Mouse (Mus musculus): ENCODE data around the gene Dhh. TPM values are rescaled to one million over a fixed set of nuclear protein-coding genes. Genes with fewer than 3 reads are reported as not detected.
A peak's percentile ranks its signal among the peaks of the same experiment; 100 is the strongest.
"Not testable (repeated sequence)": the region's sequence is repeated elsewhere in the genome, so short reads cannot be mapped to it uniquely, and the experiment has no call there.

The Dhh gene
- 0.24 and 0.48 TPM in 2 replicates for polyA plus RNA-seq (2016; fragmentation: Nextera tagmentation; extraction: Ambion mirVana)

GRCm38 (mm10) chr15:98897928-98898800 is at the start of gene Dhh:
Gene Dhh, minus strand, starts transcription at chr15:98898540.
- H3K9me3 ChIP-seq, result no peaks in the 10 kb centered on the region
- peaks cover 4% of the 10 kb centered on the region for H3K36me3 ChIP-seq (replicated peaks)
- H3K4me1 ChIP-seq, result peaks cover 52% of the 10 kb centered on the region
- WGBS, result under 1% methylated on average over 41 of the region's 41 CpGs
- H3K27me3 ChIP-seq (ENCODE audit: poor library complexity, severe bottlenecking), result peaks cover 77% of the 10 kb centered on the region
- H3K4me3 ChIP-seq, result peak within 1 kb of the TSS; percentile 44
- DNase-seq (ENCODE audit: extremely low spot score, low spot score), result peak; percentile 46
- 0 out of 2 replicates have a peak within 1 kb of the TSS, but pooled peaks have one; percentile 17 for H3K27ac ChIP-seq

- H3K27me3 ChIP-seq (ENCODE audit: poor library complexity, severe bottlenecking), result no peaks in the 10 kb centered on the region
- DNase-seq (ENCODE audit: extremely low spot score, low spot score), result no peak
- H3K36me3 ChIP-seq (replicated peaks), result peaks cover 41% of the 10 kb centered on the region
- WGBS, result 61% methylated on average over 3 of the region's 3 CpGs
- H3K4me1 ChIP-seq, result peaks cover 14% of the 10 kb centered on the region
- no peak overlapping the region for H3K27ac ChIP-seq
- H3K4me3 ChIP-seq, result no peak overlapping the region
- peaks cover 6% of the 10 kb centered on the region; the same call in 1 of the 2 replicates for H3K9me3 ChIP-seq
These were observed 49.5 kb upstream of the Dhh start for GRCm38 (mm10) chr15:98947884-98948283.

- H3K4me1 ChIP-seq, result peaks cover 8% of the 10 kb centered on the region
- no peak overlapping the region for H3K4me3 ChIP-seq
- 76% methylated on average over 4 of the region's 4 CpGs for WGBS
- peaks cover 6% of the 10 kb centered on the region; the same call in 1 of the 2 replicates for H3K9me3 ChIP-seq
- DNase-seq (ENCODE audit: extremely low spot score, low spot score), result no peak
- no peaks in the 10 kb centered on the region for H3K27me3 ChIP-seq (ENCODE audit: poor library complexity, severe bottlenecking)
- peaks cover 13% of the 10 kb centered on the region for H3K36me3 ChIP-seq (replicated peaks)
- H3K27ac ChIP-seq, result no peak overlapping the region
These were observed 44.8 kb upstream of the Dhh start for GRCm38 (mm10) chr15:98943133-98943532.

- Histone ChIP-seq H3K4me3 (no peak overlapping the region), H3K36me3 (replicated peaks) (peaks cover 13% of the 10 kb centered on the region), H3K27ac (no peak overlapping the region), H3K27me3 (ENCODE audit: poor library complexity, severe bottlenecking) (no peaks in the 10 kb centered on the region), H3K4me1 (peaks cover 4% of the 10 kb centered on the region), H3K9me3 (peaks cover 6% of the 10 kb centered on the region; the same call in 1 of the 2 replicates)
- 92% methylated on average over 4 of the region's 4 CpGs for WGBS
- no peak for DNase-seq (ENCODE audit: extremely low spot score, low spot score)
These were observed 43.7 kb upstream of the Dhh start for GRCm38 (mm10) chr15:98942081-98942480.

GRCm38 (mm10) chr15:98941539-98941938 is 43.2 kb upstream of the Dhh start:
- Histone ChIP-seq H3K4me1 (peaks cover 4% of the 10 kb centered on the region), H3K4me3 (no peak overlapping the region), H3K9me3 (peaks cover 6% of the 10 kb centered on the region; the same call in 1 of the 2 replicates), H3K36me3 (replicated peaks) (peaks cover 13% of the 10 kb centered on the region), H3K27me3 (ENCODE audit: poor library complexity, severe bottlenecking) (no peaks in the 10 kb centered on the region), H3K27ac (no peak overlapping the region)
- WGBS, result 87% methylated on average over 2 of the region's 2 CpGs
- DNase-seq (ENCODE audit: extremely low spot score, low spot score), result no peak

- Histone ChIP-seq H3K9me3 (peaks cover 6% of the 10 kb centered on the region; the same call in 1 of the 2 replicates), H3K27ac (0 out of 2 replicates have a peak overlapping the region, but pooled peaks have one; percentile 4), H3K27me3 (ENCODE audit: poor library complexity, severe bottlenecking) (no peaks in the 10 kb centered on the region), H3K4me1 (peaks cover 10% of the 10 kb centered on the region), H3K36me3 (replicated peaks) (peaks cover 13% of the 10 kb centered on the region), H3K4me3 (no peak overlapping the region)
- 74% methylated on average over 10 of the region's 10 CpGs for WGBS
- DNase-seq (ENCODE audit: extremely low spot score, low spot score), result no peak
These were observed 42.5 kb upstream of the Dhh start for GRCm38 (mm10) chr15:98940816-98941215.

- peak within 1 kb of the TSS; percentile 98 for H3K27ac ChIP-seq
- DNase-seq (ENCODE audit: extremely low spot score, low spot score), result peak; percentile 85
- H3K27me3 ChIP-seq (ENCODE audit: poor library complexity, severe bottlenecking), result no peaks in the 10 kb centered on the region
- H3K9me3 ChIP-seq, result no peaks in the 10 kb centered on the region
- peaks cover 39% of the 10 kb centered on the region for H3K4me1 ChIP-seq
- peaks cover 22% of the 10 kb centered on the region for H3K36me3 ChIP-seq (replicated peaks)
- WGBS, result under 1% methylated on average over 58 of the region's 58 CpGs
- H3K4me3 ChIP-seq, result peak within 1 kb of the TSS; percentile 73
These were observed 36.0 kb upstream of the Dhh start, which contains the start of gene Tuba1b for GRCm38 (mm10) chr15:98934217-98934839. Gene Tuba1b, minus strand, starts transcription at chr15:98934565.

- H3K9me3 ChIP-seq, result no peaks in the 10 kb centered on the region
- peak overlapping the region; percentile 73 for H3K4me3 ChIP-seq
- under 1% methylated on average over 35 of the region's 35 CpGs for WGBS
- peaks cover 44% of the 10 kb centered on the region for H3K4me1 ChIP-seq
- H3K27ac ChIP-seq, result peak overlapping the region; percentile 98
- H3K36me3 ChIP-seq (replicated peaks), result peaks cover 22% of the 10 kb centered on the region
- no peaks in the 10 kb centered on the region for H3K27me3 ChIP-seq (ENCODE audit: poor library complexity, severe bottlenecking)
- DNase-seq (ENCODE audit: extremely low spot score, low spot score), result peak; percentile 95
These were observed 35.5 kb upstream of the Dhh start for GRCm38 (mm10) chr15:98933833-98934216.

- Histone ChIP-seq H3K27ac (peak overlapping the region; percentile 98), H3K36me3 (replicated peaks) (peaks cover 22% of the 10 kb centered on the region), H3K4me1 (peaks cover 49% of the 10 kb centered on the region), H3K4me3 (peak overlapping the region; percentile 73)
- WGBS, result 26% methylated on average over 8 of the region's 9 CpGs
- not testable (repeated sequence) for H3K9me3 ChIP-seq; H3K27me3 ChIP-seq (ENCODE audit: poor library complexity, severe bottlenecking); DNase-seq (ENCODE audit: extremely low spot score, low spot score)
These were observed 34.8 kb upstream of the Dhh start for GRCm38 (mm10) chr15:98933004-98933671.

GRCm38 (mm10) chr15:98930998-98931397 is 32.7 kb upstream of the Dhh start:
- no peaks in the 10 kb centered on the region for H3K9me3 ChIP-seq
- WGBS, result 77% methylated on average over 3 of the region's 3 CpGs
- peak overlapping the region; percentile 28; the same call in 1 of the 2 replicates for H3K4me3 ChIP-seq
- H3K4me1 ChIP-seq, result peaks cover 45% of the 10 kb centered on the region
- H3K36me3 ChIP-seq (replicated peaks), result peaks cover 27% of the 10 kb centered on the region
- H3K27ac ChIP-seq, result no peak overlapping the region
- DNase-seq (ENCODE audit: extremely low spot score, low spot score), result no peak
- H3K27me3 ChIP-seq (ENCODE audit: poor library complexity, severe bottlenecking), result no peaks in the 10 kb centered on the region

- H3K36me3 ChIP-seq (replicated peaks), result peaks cover 28% of the 10 kb centered on the region
- 0 out of 2 replicates have a peak overlapping the region, but pooled peaks have one; percentile 2 for H3K4me3 ChIP-seq
- no peaks in the 10 kb centered on the region for H3K9me3 ChIP-seq
- peak; percentile 26 for DNase-seq (ENCODE audit: extremely low spot score, low spot score)
- 58% methylated on average over 8 of the region's 8 CpGs for WGBS
- no peak overlapping the region for H3K27ac ChIP-seq
- H3K27me3 ChIP-seq (ENCODE audit: poor library complexity, severe bottlenecking), result no peaks in the 10 kb centered on the region
- peaks cover 37% of the 10 kb centered on the region for H3K4me1 ChIP-seq
These were observed 31.8 kb upstream of the Dhh start for GRCm38 (mm10) chr15:98930017-98930734.

Measured in forebrain, embryonic 10.5 days (tissue).